Mouse (Mus musculus) left cerebral cortex, adult 11 months (tissue): ENCODE measurements around the gene Hpf1.

Experiments used
- DNase-seq: peaks from one replicate; pipeline ENCODE4 v3.0.0; 2022; ENCODE audit warnings: low spot score

Hpf1 gene

DNA sequence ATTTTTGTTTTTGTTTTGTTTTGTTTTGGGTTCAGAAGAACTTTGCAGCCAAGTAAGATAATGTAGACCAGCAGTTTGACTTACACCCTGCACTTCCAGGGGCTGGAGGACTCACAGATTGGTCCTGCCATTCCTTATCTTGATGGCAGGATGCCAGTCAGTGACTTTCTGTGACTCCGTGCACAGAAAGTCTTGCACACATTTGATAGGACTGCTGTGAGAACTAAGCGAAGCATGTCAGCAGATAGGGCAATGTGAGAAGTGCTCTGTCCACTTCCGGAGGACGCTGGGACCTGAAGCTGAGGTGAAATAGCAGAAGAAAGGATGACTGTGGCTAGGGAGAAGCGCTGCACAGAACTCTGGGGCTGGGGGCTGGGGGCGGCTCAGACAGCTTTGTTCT is 5.7 kb downstream of the Hpf1 start:
- no peak for DNase-seq

DNA sequence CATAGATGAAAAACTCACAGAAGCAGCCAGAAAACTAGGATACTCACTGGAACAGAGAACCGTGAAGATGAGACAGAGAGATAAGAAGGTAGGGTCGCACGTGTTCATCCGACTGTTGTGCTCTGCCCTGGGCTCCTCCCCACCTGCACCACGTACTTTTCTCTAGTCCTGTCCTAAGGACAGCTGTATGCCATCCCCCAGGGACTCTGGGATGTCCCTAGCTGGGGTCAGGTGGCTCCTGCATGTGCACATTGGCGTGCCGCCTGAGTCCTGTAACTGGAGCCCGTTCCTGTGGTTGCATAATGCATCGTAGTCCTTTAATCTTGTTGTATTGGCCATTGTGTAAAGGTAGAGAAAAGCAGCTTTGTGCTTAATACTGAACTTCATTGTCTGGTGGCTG is 9.9 kb downstream of the Hpf1 start:
- no peak for DNase-seq

DNA sequence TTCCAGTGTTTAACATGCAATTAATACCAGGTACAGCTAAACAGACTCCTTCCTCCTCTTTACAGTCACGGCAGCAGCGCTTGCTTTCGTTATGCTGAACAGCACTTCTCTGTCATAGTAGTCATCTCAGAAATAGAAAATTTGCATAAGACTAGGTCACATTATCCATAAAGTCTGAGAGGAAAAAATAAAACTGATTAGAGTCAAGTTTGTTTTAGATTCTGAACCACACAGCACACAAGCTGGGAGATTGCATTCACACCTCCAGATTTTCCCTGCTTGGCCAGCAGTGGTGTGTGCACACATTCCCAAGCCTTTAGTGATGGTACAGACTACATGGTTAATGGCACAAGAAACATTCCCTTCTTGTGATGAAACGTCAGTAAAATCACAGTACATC is 21.9 kb downstream of the Hpf1 start:
- no peak for DNase-seq

DNA sequence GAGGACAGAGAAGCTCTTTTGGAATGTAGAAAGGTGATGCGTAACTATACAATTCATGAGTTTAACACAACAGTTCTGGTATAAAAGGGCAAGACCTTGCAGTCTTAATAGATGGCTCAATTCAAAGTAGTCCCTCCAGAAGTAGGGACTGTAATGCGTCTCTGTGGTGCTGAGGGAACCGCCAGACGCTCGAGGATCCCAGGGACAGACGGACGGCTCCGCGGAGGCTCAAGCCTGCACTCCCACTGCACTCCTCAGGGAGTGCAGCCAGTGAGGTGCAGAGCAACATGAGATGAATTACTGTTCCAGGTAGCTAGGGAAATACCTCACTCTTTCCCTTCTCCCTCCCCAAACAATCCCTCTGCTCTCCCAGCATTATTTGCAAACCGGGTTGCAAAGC is 22.3 kb downstream of the Hpf1 start:
- DNase-seq: no peak

DNA sequence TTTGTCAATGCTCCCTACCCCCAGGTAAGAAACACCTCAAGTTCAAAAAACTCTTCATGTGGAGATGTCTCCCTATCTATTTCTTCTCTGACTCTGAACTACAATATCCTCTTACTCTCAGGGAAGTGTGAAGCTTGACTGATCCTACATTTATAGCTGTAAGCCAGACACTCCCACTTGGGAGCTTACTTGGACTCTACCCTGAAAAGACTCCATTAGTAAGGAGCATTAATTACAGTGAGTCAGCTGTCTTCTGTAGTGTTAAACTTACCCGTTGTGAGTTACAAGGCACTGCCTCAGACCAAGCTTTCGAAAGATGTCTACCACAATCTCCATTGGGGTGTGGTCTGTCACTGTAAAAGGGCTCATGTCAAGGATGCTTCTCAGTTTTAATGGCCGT is 28.9 kb downstream of the Hpf1 start:
- no peak for DNase-seq

DNA sequence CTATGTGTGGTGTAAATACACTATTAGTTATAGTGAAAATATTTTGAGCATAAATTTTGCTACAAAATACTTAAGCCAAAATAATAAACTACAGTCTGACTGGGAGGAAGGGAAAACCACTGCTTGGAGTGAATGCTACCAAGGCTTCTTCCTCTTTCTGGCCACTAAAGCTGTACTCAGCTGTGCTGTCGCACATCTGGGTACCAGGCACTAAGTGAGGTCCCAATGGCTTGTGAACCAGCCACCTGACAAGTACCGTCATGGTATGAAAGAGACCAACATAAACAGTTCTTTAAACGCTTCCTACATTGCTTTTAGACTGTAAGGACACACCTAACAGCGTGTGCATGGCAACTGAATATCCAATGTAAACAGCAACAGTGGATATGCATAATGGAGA is 30.0 kb downstream of the Hpf1 start:
- no peak for DNase-seq

DNA sequence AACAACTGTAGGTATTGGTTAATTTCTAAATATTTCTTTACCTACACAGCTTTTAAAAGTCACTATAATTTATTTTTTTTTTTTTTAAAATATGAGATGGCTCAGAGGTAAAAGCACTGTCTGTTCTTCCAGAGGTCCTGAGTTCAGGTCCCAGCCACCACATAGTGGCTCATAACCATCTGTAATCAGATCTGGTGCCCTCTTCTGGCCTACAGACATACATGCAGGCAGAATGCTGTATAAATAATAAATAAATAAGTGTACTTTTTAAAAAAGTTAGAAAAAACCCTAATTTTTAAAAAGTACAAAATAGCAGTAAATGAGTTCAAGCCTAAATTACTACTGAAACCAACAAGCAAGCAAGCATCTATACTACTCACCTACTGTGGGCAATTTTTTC is 43.4 kb downstream of the Hpf1 start:
- no peak for DNase-seq

DNA sequence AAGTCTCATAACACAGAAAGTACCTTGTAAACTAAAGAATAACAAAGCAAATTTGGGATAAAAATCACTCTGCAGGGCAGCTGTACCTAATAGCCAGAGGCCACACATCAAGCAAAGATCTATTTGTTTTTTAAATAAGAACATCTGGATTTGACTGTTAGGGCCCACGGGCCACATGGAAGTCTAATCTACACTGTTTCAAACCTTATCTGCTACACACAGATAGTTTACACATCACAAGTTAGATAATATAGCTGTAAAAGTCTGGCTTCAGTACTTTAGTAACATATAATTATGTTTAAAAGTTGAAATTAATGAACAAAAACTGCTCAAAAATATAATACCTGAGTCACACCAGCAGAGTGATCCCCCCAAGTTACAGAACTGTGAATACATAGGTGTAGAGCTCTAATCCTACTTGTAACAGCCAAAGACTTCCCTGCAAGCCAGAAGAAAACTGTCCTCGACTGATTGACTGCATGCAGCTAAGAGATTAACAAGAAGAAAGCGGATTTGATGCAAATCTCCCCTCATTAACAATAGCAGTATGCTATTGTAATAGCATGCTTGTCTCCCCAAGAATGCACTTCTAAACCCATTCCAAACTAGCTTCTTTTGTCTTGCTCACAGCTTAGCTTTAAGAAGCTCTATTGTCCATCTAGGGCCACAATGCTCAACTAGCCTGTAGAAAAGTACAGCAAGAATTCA is 48.7 kb downstream of the Hpf1 start:
- no peak for DNase-seq

DNA sequence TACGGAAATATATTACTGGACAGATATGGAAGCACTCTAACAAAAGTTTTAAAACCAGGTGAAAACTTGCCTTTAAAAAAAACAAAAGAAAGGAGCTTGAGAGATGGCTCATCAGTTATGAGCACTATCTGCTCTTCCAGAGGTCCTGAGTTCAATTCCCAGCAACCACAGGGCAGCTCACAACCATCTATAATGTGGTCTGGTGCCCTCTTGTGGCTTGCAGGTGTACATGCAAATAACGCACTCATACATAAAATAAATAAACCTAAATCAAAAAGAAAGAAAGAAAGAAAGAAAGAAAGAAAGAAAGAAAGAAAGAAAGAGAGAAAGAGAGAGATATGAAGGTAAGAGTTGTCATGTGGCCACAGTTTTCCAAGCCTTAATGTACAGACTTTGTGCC is 52.6 kb downstream of the Hpf1 start:
- no peak for DNase-seq

DNA sequence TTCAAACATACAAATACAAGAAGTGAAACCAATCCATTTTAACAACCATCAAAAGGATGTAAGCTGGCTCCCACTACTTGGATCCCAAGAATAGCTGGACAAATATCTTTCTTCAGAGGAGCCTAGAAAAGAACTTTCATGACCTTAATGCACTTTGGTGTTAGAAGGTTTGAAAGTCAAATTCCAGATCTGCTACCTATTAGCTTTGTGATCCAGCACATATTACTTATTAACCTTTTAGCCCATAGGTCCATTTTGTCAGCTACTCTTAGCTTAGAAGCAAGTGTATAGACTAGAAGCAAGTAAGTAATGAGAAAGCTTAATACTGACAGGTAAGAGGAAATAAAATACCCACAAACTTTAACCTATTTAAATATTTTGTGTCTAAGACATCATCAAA is 57.3 kb downstream of the Hpf1 start:
- no peak for DNase-seq

DNA sequence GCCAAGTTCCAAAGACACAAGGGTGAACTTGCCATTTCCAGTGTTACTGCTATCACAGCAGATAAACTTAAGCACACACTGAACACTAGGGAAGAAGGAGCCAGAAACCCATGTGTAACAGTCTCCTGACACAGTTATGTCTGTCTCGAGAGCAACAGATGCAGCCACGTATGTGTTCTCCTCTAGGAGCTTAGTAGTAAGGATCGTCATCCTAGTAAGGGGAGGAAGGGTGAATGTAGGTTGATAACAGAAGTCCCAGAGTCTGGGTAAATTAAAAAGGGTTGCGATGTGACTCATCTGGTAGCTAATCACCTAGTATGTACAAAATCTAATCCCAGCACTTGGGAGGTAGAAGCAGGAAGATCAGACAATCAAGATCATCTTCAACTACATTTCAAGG is 59.6 kb downstream of the Hpf1 start:
- no peak for DNase-seq

DNA sequence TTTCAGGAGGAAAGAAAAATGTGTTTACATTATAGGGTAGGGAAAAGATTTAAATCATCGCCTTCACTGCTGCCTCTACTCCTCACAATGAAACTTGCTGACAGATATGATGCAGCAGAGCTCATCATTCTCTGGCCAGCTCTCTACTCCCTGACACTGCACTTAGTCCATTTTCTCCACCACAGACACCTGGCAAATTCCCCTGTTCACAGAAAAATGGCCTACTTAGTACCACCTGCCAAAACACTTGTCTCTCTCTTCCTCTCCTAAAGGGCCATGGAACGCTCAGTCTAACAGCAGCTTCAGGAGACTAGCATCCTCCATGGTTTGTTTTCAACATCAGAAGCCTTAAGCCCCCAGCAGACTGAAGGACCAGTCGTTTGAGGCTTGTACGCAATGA is 61.1 kb downstream of the Hpf1 start:
- DNase-seq: no peak

DNA sequence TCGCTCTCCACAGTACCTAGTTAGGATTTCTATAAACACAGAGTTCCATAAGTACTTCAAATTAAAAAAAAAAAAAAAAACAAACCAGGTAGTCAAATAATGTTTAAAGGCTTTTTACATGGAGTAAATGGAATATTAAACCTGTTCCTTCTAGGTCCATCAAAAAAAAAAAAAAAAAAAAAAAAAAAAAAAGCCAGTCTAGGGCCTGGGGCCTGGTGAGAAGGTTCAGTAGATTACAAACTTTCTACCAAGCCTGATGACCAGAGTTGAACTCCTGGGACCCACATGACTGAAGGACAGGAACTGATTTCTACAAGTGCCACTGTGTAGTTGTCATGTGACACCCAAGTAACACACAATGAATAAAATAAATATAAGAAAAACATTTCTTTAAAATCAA is 61.5 kb downstream of the Hpf1 start:
- no peak for DNase-seq

DNA sequence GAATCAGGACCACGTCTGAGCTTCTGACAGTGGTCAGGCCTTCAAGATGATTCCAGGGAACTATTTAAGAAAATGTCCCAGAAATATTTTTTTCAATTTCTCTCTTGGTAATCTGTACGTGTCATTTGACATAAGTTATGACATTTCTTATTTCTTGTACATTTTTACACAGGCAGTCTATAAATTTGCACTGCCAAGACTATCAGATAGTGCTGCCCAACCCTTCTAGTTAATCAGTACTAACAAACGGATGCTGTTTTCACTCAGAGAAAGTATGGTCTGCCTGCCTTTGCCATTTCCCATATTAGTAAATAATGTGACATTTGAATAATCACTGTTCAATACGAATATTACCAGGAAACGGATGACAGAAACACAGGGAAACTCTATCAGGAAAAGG is 62.6 kb downstream of the Hpf1 start:
- DNase-seq: no peak

DNA sequence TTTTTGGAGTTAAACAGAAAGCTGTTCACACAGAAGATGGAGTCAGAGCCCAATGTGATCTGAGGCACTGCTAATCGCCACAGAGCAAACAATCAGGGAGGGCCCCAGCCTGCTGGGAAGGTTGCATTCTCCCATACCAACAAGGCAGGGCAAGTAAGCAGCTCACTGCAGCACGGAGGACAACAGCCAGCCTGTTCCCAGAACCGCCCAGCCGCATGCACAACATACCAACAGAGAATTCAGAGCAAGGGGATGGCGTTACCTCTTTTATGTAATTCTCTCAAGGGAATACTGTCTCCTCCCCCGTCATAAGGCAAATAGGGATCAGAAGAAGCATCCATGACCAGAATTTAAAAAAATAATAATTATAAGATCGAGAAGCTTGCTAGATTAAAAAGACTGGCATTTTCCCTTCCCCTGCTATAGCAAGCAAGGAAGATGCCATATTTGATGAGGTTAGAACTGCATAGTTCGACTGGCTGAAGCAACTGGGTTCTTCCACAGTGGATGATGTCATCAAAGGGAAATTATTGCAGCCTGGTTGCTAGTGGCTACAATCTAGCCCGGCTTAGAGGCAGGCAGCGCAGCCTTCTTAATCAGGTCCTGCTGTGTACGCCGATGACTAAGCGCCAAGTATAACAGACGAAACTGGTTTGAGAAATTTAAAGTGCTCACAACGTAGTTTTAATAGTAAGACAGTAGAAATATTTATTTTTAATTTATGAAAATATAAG is 64.2 kb downstream of the Hpf1 start:
- peak; percentile 85 for DNase-seq

DNA sequence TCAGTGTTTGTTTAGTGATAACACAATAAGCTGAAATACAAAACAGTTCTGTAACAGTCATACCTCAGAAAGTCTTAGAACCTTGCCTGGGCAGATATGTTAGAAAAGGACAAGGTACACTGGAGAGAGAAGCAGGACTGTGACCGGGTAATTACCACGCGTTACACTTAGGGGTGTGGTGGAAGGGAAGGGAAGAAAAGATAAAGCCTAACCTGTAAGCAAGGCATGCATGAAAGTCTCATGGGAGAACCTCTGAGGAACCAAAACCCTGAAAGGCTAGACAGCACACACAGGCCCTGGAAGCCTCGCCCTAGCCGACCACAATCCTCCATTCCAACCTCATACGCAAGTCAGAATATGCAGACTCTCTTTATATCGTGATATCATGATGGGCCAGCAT is 66.6 kb downstream of the Hpf1 start:
- no peak for DNase-seq
